Mouse (Mus musculus) testis, adult 2 months (tissue): ENCODE data around the gene Col18a1.

Experiments used
- CTCF ChIP-seq: fragments of 200-500 bp; IDR thresholded peaks from 2 replicates; pipeline ENCODE4 v1.5.1; 2012; ENCODE audit warnings: low read depth, mild to moderate bottlenecking, inconsistent platforms, low read length, moderate library complexity; ENCODE audit not compliant: control insufficient read depth, insufficient read depth, insufficient replicate concordance
- POLR2A ChIP-seq: fragments of 200-500 bp; IDR thresholded peaks from 2 replicates; pipeline ENCODE4 v1.6.1; 2012; ENCODE audit warnings: low read depth, mild to moderate bottlenecking, inconsistent platforms, low read length, moderate library complexity; ENCODE audit not compliant: control insufficient read depth

DNA sequence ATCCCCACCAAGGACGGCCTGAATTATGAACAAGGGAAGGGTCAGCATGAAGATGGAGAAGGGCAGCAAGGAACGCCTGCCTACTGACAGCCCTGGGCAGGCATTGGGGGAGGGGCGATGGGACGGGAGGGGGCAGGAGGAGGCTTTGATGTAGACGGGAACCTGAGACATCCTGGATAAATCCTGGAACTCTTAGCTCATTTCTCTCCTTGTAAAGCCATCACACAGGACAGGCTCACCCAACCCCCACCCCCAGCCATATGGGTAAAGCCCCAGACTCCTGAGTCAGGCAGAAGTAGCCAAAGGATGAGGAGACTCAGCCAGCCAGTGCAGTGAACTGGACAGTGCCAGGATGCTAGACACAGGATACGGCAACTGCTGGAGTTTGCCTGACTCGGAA is 161.4 kb downstream of the Col18a1 start:
- no peak for TF ChIP-seq POLR2A
- TF ChIP-seq CTCF: no peak
